Mouse (Mus musculus): ENCODE data around the gene 5330417C22Rik. TPM values are rescaled to one million over a fixed set of nuclear protein-coding genes. Genes with fewer than 3 reads are reported as not detected.
A peak's percentile ranks its signal among the peaks of the same experiment; 100 is the strongest.

5330417C22Rik gene
- under 1 TPM in 1 of 2 experiments, not detected in 1; 0.07 TPM for total RNA-seq (2021)
- polyA plus RNA-seq (2012; rRNA removed): 0.59 and 1.8 TPM in 2 replicates
- long read RNA-seq: 0 reads

DNA sequence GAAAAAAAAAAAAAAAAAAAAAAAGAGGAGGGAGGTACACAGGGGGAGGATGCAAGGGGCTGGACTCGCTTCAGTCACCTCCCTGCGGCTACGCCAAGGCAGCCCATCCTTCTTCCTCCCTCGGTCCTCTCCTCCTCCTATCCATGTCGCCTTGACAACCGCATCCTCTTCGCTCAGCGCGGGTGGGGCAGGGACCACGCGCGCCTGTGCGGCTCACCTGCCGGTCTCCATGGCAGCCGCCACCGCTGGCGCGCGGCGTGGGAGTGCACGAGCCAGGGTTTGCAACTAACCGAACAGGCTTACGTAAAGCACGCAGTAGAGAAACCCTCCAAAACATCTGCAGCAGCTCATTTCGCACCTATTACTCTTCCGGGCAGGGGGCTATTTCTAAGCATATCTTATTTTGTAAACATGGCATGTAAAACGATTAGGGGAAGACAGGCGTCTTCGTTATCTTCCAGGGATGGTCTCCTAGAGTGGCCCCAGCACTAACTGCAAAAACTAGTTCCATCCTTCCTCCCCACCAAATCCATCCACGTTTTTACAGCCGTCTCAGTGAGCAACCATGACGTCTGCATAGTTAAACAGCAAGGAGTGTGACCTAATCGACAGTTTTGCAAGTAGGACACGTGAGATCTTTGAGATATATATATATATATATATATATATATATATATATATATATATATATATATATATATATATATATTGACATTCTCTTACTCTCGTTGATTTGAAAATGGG is at the start of gene 5330417C22Rik:
TSS of gene 5330417C22Rik (minus strand) at position 20 of the 744 bp plus-strand sequence.
- Histone ChIP-seq H3K27me3 (ENCODE audit: control insufficient read depth, insufficient read depth, low read length) (peaks cover 2% of the 10 kb centered on the region), H3K36me3 (ENCODE audit: control insufficient read depth, insufficient read depth, low read length) (no peaks in the 10 kb centered on the region), H3K9ac (ENCODE audit: low read depth, low read length) (peak within 1 kb of the TSS; percentile 55; the same call in 1 of the 2 replicates), H3K4me3 (peak within 1 kb of the TSS; percentile 18), H3K27ac (no peak within 1 kb of the TSS), H3K79me2 (replicated peaks; ENCODE audit: control insufficient read depth, insufficient read depth, low read length) (no peaks in the 10 kb centered on the region), H3K4me1 (ENCODE audit: control insufficient read depth, insufficient read depth, low read length) (peaks cover 5% of the 10 kb centered on the region)
- 3% methylated on average over 35 of the region's 35 CpGs for WGBS
- TF ChIP-seq CTCF (IDR thresholded peaks at IDR 0.05) (no peak), EP300 (IDR thresholded peaks at IDR 0.05; ENCODE audit: insufficient read depth, low read depth, low read length) (no peak), POLR2A (IDR thresholded peaks at IDR 0.05; ENCODE audit: insufficient read depth, low read depth, low read length) (no peak)
- intact Hi-C loops (cut with DNase I): no loop called here
- peak; percentile 31 to 35 for DNase-seq

DNA sequence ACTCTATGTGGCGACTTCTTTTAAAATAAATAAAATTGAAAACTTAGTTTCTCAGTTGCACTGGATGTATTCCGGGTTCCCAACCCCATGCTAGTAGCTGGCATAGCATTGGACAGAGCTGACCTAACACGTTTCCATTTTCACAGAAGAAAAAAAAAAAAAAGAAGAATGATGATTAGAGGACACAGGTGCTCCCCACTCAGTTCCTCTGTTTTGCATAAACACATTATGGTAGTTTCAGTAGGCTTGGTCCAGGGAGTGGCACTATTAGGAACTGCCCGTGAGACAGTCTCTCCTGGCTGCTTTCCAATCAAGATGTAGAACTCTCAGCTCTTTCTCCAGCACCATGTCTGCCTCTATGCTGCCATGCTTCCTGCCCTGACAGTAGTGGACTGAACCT is 48.2 kb upstream of the 5330417C22Rik start:
- H3K27ac ChIP-seq: no peak overlapping the region
- DNase-seq: no peak
- intact Hi-C loops (cut with DNase I): no loop called here
- TF ChIP-seq POLR2A (IDR thresholded peaks at IDR 0.05; ENCODE audit: insufficient read depth, low read depth, low read length) (no peak), EP300 (IDR thresholded peaks at IDR 0.05; ENCODE audit: insufficient read depth, low read depth, low read length) (no peak), CTCF (IDR thresholded peaks at IDR 0.05) (no peak)
- no peak overlapping the region for H3K4me3 ChIP-seq
- WGBS: 69% methylated on average over 4 of the region's 4 CpGs
- no peaks in the 10 kb centered on the region for H3K4me1 ChIP-seq (ENCODE audit: control insufficient read depth, insufficient read depth, low read length)
- H3K79me2 ChIP-seq (replicated peaks; ENCODE audit: control insufficient read depth, insufficient read depth, low read length): no peaks in the 10 kb centered on the region
- H3K36me3 ChIP-seq (ENCODE audit: control insufficient read depth, insufficient read depth, low read length): no peaks in the 10 kb centered on the region
- no peak overlapping the region for H3K9ac ChIP-seq (ENCODE audit: low read depth, low read length)
- no peaks in the 10 kb centered on the region for H3K27me3 ChIP-seq (ENCODE audit: control insufficient read depth, insufficient read depth, low read length)

DNA sequence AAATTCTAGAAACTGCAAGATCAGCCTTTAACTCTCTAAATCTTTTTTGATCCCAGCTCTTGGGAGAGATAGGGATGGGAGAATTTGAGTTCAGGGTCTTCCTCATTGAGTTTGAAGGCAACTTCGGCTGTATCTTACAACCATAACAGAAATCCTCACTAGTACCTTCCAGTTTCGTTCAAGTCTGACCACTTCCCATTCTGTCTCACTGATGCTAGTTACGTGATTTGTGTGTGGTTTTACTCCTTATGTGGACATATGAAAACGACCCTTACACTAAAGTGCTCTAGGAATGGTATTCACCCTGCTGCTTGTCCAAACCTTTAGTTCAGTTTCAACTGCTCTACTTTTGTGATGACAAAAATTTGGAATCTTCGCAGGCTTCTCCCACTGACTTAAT is 37.7 kb upstream of the 5330417C22Rik start:
- Histone ChIP-seq H3K27ac (no peak overlapping the region), H3K4me1 (ENCODE audit: control insufficient read depth, insufficient read depth, low read length) (peaks cover 3% of the 10 kb centered on the region), H3K4me3 (no peak overlapping the region), H3K79me2 (replicated peaks; ENCODE audit: control insufficient read depth, insufficient read depth, low read length) (no peaks in the 10 kb centered on the region), H3K9ac (ENCODE audit: low read depth, low read length) (no peak overlapping the region), H3K36me3 (ENCODE audit: control insufficient read depth, insufficient read depth, low read length) (no peaks in the 10 kb centered on the region), H3K27me3 (ENCODE audit: control insufficient read depth, insufficient read depth, low read length) (no peaks in the 10 kb centered on the region)
- no peak for DNase-seq
- TF ChIP-seq POLR2A (IDR thresholded peaks at IDR 0.05; ENCODE audit: insufficient read depth, low read depth, low read length): no peak
- TF ChIP-seq CTCF (IDR thresholded peaks at IDR 0.05): no peak
- TF ChIP-seq EP300 (IDR thresholded peaks at IDR 0.05; ENCODE audit: insufficient read depth, low read depth, low read length): no peak
- intact Hi-C loops (cut with DNase I): no loop called here
- WGBS: 83% methylated on average over 5 of the region's 5 CpGs

DNA sequence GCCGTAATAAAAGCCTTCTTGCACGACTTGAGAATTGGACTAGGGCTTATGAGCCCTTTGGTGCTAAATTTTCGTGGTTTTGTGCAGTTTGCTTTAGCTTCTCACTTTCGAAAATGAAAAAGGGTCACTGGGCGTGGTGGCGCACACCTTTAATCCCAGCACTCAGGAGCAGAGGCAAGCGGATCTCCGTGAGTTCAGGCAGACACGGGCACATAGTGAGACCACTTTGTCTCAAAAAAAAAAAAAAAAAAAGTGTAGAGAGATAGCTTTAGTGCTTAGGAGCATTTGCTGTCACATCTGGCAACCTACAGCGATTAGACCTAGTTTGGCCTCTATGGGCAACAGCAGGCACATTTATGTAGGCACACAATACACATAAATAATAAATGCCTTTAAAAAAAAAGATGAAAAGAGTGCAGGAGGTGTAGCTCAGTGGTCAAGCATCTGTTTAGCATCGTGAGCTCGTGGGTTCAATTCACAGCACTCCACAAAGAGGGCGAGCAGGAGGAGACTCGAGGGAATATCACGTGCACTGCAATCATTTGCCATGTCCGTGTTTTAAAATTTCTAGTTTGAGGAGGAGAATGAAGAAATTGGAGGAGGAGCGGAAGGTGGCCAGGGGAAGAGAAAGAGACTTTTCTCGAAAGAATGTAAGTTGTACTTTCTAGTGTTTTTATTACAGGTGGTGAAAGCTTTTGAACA is 36.1 kb upstream of the 5330417C22Rik start:
- no peaks in the 10 kb centered on the region for H3K79me2 ChIP-seq (replicated peaks; ENCODE audit: control insufficient read depth, insufficient read depth, low read length)
- intact Hi-C loops (cut with DNase I): no loop called here
- no peak for DNase-seq
- H3K27me3 ChIP-seq (ENCODE audit: control insufficient read depth, insufficient read depth, low read length): no peaks in the 10 kb centered on the region
- peaks cover 3% of the 10 kb centered on the region for H3K4me1 ChIP-seq (ENCODE audit: control insufficient read depth, insufficient read depth, low read length)
- peak overlapping the region; percentile 89 for H3K9ac ChIP-seq (ENCODE audit: low read depth, low read length)
- WGBS: 41% methylated on average over 18 of the region's 18 CpGs
- H3K36me3 ChIP-seq (ENCODE audit: control insufficient read depth, insufficient read depth, low read length): no peaks in the 10 kb centered on the region
- TF ChIP-seq POLR2A (IDR thresholded peaks at IDR 0.05; ENCODE audit: insufficient read depth, low read depth, low read length) (no peak), EP300 (IDR thresholded peaks at IDR 0.05; ENCODE audit: insufficient read depth, low read depth, low read length) (no peak)
- peak overlapping the region; percentile 90; the same call in 1 of the 2 replicates for H3K27ac ChIP-seq
- peak overlapping the region; percentile 80 for H3K4me3 ChIP-seq

DNA sequence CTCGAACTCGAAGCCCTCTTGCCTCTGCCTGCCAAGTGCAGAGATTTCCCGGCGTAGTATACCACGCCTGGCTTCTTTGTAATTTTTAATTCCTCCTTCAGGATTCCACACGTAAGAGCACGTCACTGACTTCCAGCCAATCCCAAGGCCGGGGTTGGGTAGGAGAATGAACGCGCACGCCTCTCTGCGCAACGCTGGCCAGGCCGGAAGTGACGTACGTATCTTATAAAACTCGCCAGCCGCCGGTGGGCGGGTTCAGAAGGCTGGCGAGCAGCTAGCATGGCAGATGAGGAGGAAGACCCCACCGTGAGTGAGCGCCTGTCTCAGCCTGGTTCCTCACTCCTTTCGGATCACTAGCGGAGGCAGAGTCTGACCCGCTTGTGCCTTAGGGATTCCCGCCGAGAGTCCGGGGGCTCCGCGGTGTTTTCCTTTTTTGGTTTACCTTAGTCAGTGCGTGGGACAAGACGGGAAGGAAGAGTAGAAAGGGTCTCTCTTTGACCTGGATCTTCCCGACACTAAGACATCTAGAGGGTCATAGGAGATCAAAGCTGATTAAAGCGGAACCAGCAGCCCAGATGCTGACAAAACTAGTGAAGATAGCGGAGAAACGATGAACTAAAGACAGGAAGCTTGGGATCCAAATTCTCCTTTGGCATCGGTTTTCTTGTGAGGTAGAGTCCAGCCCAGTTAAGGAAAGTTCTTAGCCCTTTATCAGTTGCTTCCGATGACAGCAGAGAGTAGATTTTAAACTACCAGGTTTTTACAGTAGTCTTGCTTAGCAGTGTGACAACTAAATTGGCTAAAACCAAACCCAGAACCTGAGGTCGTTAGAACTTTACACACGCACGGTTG is 35.3 kb upstream of the 5330417C22Rik start, which contains the start of gene Taf13:
TSS of gene Taf13 (plus strand) at position 256 of the 852 bp plus-strand sequence.
- Histone ChIP-seq H3K4me1 (ENCODE audit: control insufficient read depth, insufficient read depth, low read length) (peaks cover 3% of the 10 kb centered on the region), H3K27ac (peak within 1 kb of the TSS; percentile 90), H3K27me3 (ENCODE audit: control insufficient read depth, insufficient read depth, low read length) (no peaks in the 10 kb centered on the region), H3K9ac (ENCODE audit: low read depth, low read length) (peak within 1 kb of the TSS; percentile 89), H3K36me3 (ENCODE audit: control insufficient read depth, insufficient read depth, low read length) (no peaks in the 10 kb centered on the region), H3K79me2 (replicated peaks; ENCODE audit: control insufficient read depth, insufficient read depth, low read length) (no peaks in the 10 kb centered on the region), H3K4me3 (peak within 1 kb of the TSS; percentile 80)
- DNase-seq: peak; percentile 97
- intact Hi-C loops (cut with DNase I): loop anchor here (1.0 to 2.0 kb wide), 3 partner anchors 8 to 81 kb away; partner anchors contain the start of genes Clcc1 and Wdr47
- under 1% methylated on average over 42 of the region's 42 CpGs for WGBS
- TF ChIP-seq POLR2A (IDR thresholded peaks at IDR 0.05; ENCODE audit: insufficient read depth, low read depth, low read length): peak; percentile 100
- no peak for TF ChIP-seq CTCF (IDR thresholded peaks at IDR 0.05)
- TF ChIP-seq EP300 (IDR thresholded peaks at IDR 0.05; ENCODE audit: insufficient read depth, low read depth, low read length): peak; percentile 70; the same call in 1 of the 2 replicates
